Mouse (Mus musculus): Measurements from ENCODE around the gene Sacm1l.

GRCm38 (mm10) chr9:123506270-123507146, 23.1 kb upstream of the Sacm1l start:
- TF ChIP-seq POLR2A (IDR thresholded peaks at IDR 0.05; ENCODE audit: low read depth, low read length) (no peak), CTCF (IDR thresholded peaks at IDR 0.05; ENCODE audit: borderline replicate concordance, insufficient read depth, low read length) (no peak)
